Mouse (Mus musculus) intestine, embryonic 15.5 days (tissue): ENCODE measurements at regions not wholly inside any gene's neighbourhood (a gene's known extent, or its start where the extent isn't known, plus 50 kb on each side); places are given as distances from the start of the nearest gene placed in this dataset.
"Not testable (repeated sequence)": the region's sequence is repeated elsewhere in the genome, so short reads cannot be mapped to it uniquely, and the experiment has no call there.

Source experiments
- ATAC-seq: fragments of 200-750 bp; cut with Nextera tagmentation; 2 replicates; pipeline ENCODE4 v1.8.0; 2017; ENCODE audit warnings: moderate TSS enrichment, moderate library complexity
- H3K27ac ChIP-seq: fragments of 300-500 bp; sonication (generic); 2 replicates; pipeline ENCODE4 v1.5.1; 2015; ENCODE audit warnings: mild to moderate bottlenecking, inconsistent platforms
- H3K27me3 ChIP-seq: fragments of 300-500 bp; sonication (generic); replicated peaks from 2 replicates; pipeline ENCODE4 v1.6.1; 2015; ENCODE audit warnings: inconsistent platforms
- H3K36me3 ChIP-seq: fragments of 300-500 bp; sonication (generic); 2 replicates; pipeline ENCODE4 v1.6.1; 2015; ENCODE audit warnings: inconsistent platforms
- H3K4me1 ChIP-seq: fragments of 300-500 bp; sonication (generic); replicated peaks from 2 replicates; pipeline ENCODE4 v1.6.1; 2015; ENCODE audit warnings: inconsistent platforms
- H3K4me2 ChIP-seq: fragments of 300-500 bp; sonication (generic); replicated peaks from 2 replicates; pipeline ENCODE4 v1.6.1; 2015; ENCODE audit warnings: mild to moderate bottlenecking, inconsistent platforms
- H3K4me3 ChIP-seq: fragments of 300-500 bp; sonication (generic); replicated peaks from 2 replicates; pipeline ENCODE4 v1.5.1; 2015; ENCODE audit warnings: inconsistent platforms
- H3K9ac ChIP-seq: fragments of 300-500 bp; sonication (generic); 2 replicates; pipeline ENCODE4 v1.6.1; 2015; ENCODE audit warnings: inconsistent platforms
- H3K9me3 ChIP-seq: fragments of 300-500 bp; sonication (generic); 2 replicates; pipeline ENCODE4 v1.6.1; 2016; ENCODE audit warnings: inconsistent platforms
- WGBS: fragments of 180-500 bp; shearing (Covaris S2); methylation state at CpG from one replicate; pipeline ENCODE4 v1.1.7; 2015; 5-methylcytosine and 5-hydroxymethylcytosine counted together

GRCm38 (mm10) chr6:68977959-68978358 lies 1442.4 kb upstream of the Tacstd2 start:
- Histone ChIP-seq H3K27ac (no peak overlapping the region), H3K36me3 (no peaks in the 10 kb centered on the region), H3K27me3 (no peaks in the 10 kb centered on the region), H3K4me3 (no peak overlapping the region), H3K4me1 (no peaks in the 10 kb centered on the region), H3K9me3 (no peaks in the 10 kb centered on the region), H3K4me2 (no peak overlapping the region), H3K9ac (no peak overlapping the region)
- ATAC-seq = no peak

- Histone ChIP-seq H3K27ac (no peak overlapping the region), H3K36me3 (no peaks in the 10 kb centered on the region), H3K4me3 (no peak overlapping the region), H3K9me3 (no peaks in the 10 kb centered on the region), H3K27me3 (no peaks in the 10 kb centered on the region), H3K4me2 (no peak overlapping the region), H3K9ac (no peak overlapping the region), H3K4me1 (no peaks in the 10 kb centered on the region)
- ATAC-seq = no peak
Observed at GRCm38 (mm10) chr6:68964012-68964411, 1428.4 kb upstream of the Tacstd2 start.

GRCm38 (mm10) chr6:68938104-68938503 lies 1402.5 kb upstream of the Tacstd2 start:
- H3K4me1 ChIP-seq, H3K9ac ChIP-seq, H3K4me3 ChIP-seq, H3K36me3 ChIP-seq, H3K4me2 ChIP-seq, H3K27me3 ChIP-seq, H3K9me3 ChIP-seq, H3K27ac ChIP-seq, ATAC-seq: not testable (repeated sequence)

GRCm38 (mm10) chr6:68931860-68932259 lies 1396.3 kb upstream of the Tacstd2 start:
- H3K36me3 ChIP-seq, H3K27ac ChIP-seq, ATAC-seq, H3K4me3 ChIP-seq, H3K4me2 ChIP-seq, H3K9ac ChIP-seq, H3K9me3 ChIP-seq, H3K4me1 ChIP-seq, H3K27me3 ChIP-seq: not testable (repeated sequence)

- H3K4me3 ChIP-seq = no peak overlapping the region
Observed at GRCm38 (mm10) chr6:68915536-68915935, 1379.9 kb upstream of the Tacstd2 start.

GRCm38 (mm10) chr6:68884130-68884529 lies 1348.5 kb upstream of the Tacstd2 start:
- no peak overlapping the region for H3K4me2 ChIP-seq
- no peaks in the 10 kb centered on the region for H3K4me1 ChIP-seq
- no peak overlapping the region for H3K4me3 ChIP-seq
- no peaks in the 10 kb centered on the region for H3K27me3 ChIP-seq
- H3K36me3 ChIP-seq = no peaks in the 10 kb centered on the region
- H3K9me3 ChIP-seq = no peaks in the 10 kb centered on the region
- whole genome bisulfite sequencing = 84% methylated on average over 1 of the region's 1 CpGs
- no peak for ATAC-seq
- no peak overlapping the region for H3K9ac ChIP-seq
- H3K27ac ChIP-seq = no peak overlapping the region

More at GRCm38 (mm10) chr6:68915536-68915935, 1379.9 kb upstream of the Tacstd2 start:
- H3K27me3 ChIP-seq = no peaks in the 10 kb centered on the region
- H3K4me1 ChIP-seq = no peaks in the 10 kb centered on the region
- H3K27ac ChIP-seq = no peak overlapping the region
- H3K36me3 ChIP-seq = no peaks in the 10 kb centered on the region
- H3K9me3 ChIP-seq = no peaks in the 10 kb centered on the region
- no peak overlapping the region for H3K4me2 ChIP-seq
- no peak for ATAC-seq
- H3K9ac ChIP-seq = no peak overlapping the region

- H3K9ac ChIP-seq, ATAC-seq, H3K36me3 ChIP-seq, H3K9me3 ChIP-seq, H3K4me1 ChIP-seq, H3K4me3 ChIP-seq, H3K27me3 ChIP-seq, H3K27ac ChIP-seq, H3K4me2 ChIP-seq: not testable (repeated sequence)
Observed at GRCm38 (mm10) chr6:68852761-68853160, 1317.2 kb upstream of the Tacstd2 start.

- Histone ChIP-seq H3K27me3 (no peaks in the 10 kb centered on the region), H3K4me3 (no peak overlapping the region), H3K4me1 (no peaks in the 10 kb centered on the region), H3K36me3 (no peaks in the 10 kb centered on the region), H3K27ac (no peak overlapping the region), H3K9ac (no peak overlapping the region), H3K4me2 (no peak overlapping the region), H3K9me3 (no peaks in the 10 kb centered on the region)
- ATAC-seq = no peak
- 84% methylated on average over 2 of the region's 2 CpGs for WGBS
Observed at GRCm38 (mm10) chr6:68852286-68852685, 1316.7 kb upstream of the Tacstd2 start.

GRCm38 (mm10) chr6:68835186-68835585 lies 1299.6 kb upstream of the Tacstd2 start:
- H3K27ac ChIP-seq = no peak overlapping the region
- no peak overlapping the region for H3K4me3 ChIP-seq
- no peaks in the 10 kb centered on the region for H3K9me3 ChIP-seq
- no peak for ATAC-seq
- no peak overlapping the region for H3K9ac ChIP-seq
- no peaks in the 10 kb centered on the region for H3K27me3 ChIP-seq
- no peaks in the 10 kb centered on the region for H3K36me3 ChIP-seq
- no peaks in the 10 kb centered on the region for H3K4me1 ChIP-seq
- no peak overlapping the region for H3K4me2 ChIP-seq
- WGBS = 76% methylated on average over 1 of the region's 1 CpGs

- no peak for ATAC-seq
- Histone ChIP-seq H3K4me1 (no peaks in the 10 kb centered on the region), H3K4me2 (no peak overlapping the region), H3K36me3 (no peaks in the 10 kb centered on the region), H3K9ac (no peak overlapping the region), H3K9me3 (no peaks in the 10 kb centered on the region), H3K27ac (no peak overlapping the region), H3K27me3 (no peaks in the 10 kb centered on the region), H3K4me3 (no peak overlapping the region)
- 76% methylated on average over 4 of the region's 4 CpGs for WGBS
Observed at GRCm38 (mm10) chr6:68834633-68835032, 1299.0 kb upstream of the Tacstd2 start.

GRCm38 (mm10) chr6:68828460-68828859 lies 1292.9 kb upstream of the Tacstd2 start:
- not testable (repeated sequence) for H3K27ac ChIP-seq, H3K4me1 ChIP-seq, H3K4me3 ChIP-seq, H3K4me2 ChIP-seq, ATAC-seq, H3K27me3 ChIP-seq, H3K36me3 ChIP-seq, H3K9ac ChIP-seq, H3K9me3 ChIP-seq
- 93% methylated on average over 1 of the region's 1 CpGs for WGBS

- Histone ChIP-seq H3K27ac (no peak overlapping the region), H3K4me1 (no peaks in the 10 kb centered on the region), H3K9me3 (no peaks in the 10 kb centered on the region), H3K27me3 (no peaks in the 10 kb centered on the region), H3K9ac (no peak overlapping the region), H3K36me3 (no peaks in the 10 kb centered on the region), H3K4me2 (no peak overlapping the region), H3K4me3 (no peak overlapping the region)
- ATAC-seq = no peak
- WGBS = 77% methylated on average over 3 of the region's 3 CpGs
Observed at GRCm38 (mm10) chr6:68813346-68813745, 1277.8 kb upstream of the Tacstd2 start.

- WGBS = 91% methylated on average over 19 of the region's 19 CpGs
- not testable (repeated sequence) for H3K9me3 ChIP-seq, H3K27me3 ChIP-seq, H3K9ac ChIP-seq, H3K27ac ChIP-seq, ATAC-seq, H3K4me2 ChIP-seq, H3K4me1 ChIP-seq, H3K4me3 ChIP-seq, H3K36me3 ChIP-seq
Observed at GRCm38 (mm10) chr6:68799205-68799604, 1263.6 kb upstream of the Tacstd2 start.

- WGBS = 75% methylated on average over 2 of the region's 2 CpGs
- no peak overlapping the region for H3K4me3 ChIP-seq
- H3K9ac ChIP-seq = no peak overlapping the region
- no peaks in the 10 kb centered on the region for H3K4me1 ChIP-seq
- ATAC-seq = no peak
- no peaks in the 10 kb centered on the region for H3K36me3 ChIP-seq
- H3K27ac ChIP-seq = no peak overlapping the region
- no peak overlapping the region for H3K4me2 ChIP-seq
- no peaks in the 10 kb centered on the region for H3K27me3 ChIP-seq
- no peaks in the 10 kb centered on the region for H3K9me3 ChIP-seq
Observed at GRCm38 (mm10) chr6:68771507-68771906, 1235.9 kb upstream of the Tacstd2 start.
